Mouse (Mus musculus): Measurements from ENCODE around the gene Aars.
"Not testable (repeated sequence)": the region's sequence is repeated elsewhere in the genome, so short reads cannot be mapped to it uniquely, and the experiment has no call there.

Aars gene

GRCm38 (mm10) chr8:111032916-111033315 is at the start of gene Aars:
Gene Aars, plus strand, starts transcription at chr8:111033144.
- no peak for DNase-seq (ENCODE audit: low read depth in 2 of 2, low spot score in 2 of 2)

- DNase-seq (ENCODE audit: low read depth in 2 of 2, low spot score in 2 of 2): peak in 1 of 2 experiments; percentile 24
Observed at GRCm38 (mm10) chr8:110987805-110988744, 44.9 kb upstream of the Aars start.

GRCm38 (mm10) chr8:110990017-110990416 is 42.9 kb upstream of the Aars start:
- no peak for DNase-seq (ENCODE audit: low read depth in 2 of 2, low spot score in 2 of 2)

GRCm38 (mm10) chr8:110996641-110997430 is 36.1 kb upstream of the Aars start:
- DNase-seq (ENCODE audit: low read depth in 2 of 2, low spot score in 2 of 2): peak in 1 of 2 experiments; percentile 1

- DNase-seq (ENCODE audit: low read depth in 2 of 2, low spot score in 2 of 2): peak; percentile 75 to 82
Observed at GRCm38 (mm10) chr8:110997547-110998531, 35.1 kb upstream of the Aars start, which contains the start of gene Ddx19a. Gene Ddx19a, minus strand, starts transcription at chr8:110997800.

- DNase-seq (ENCODE audit: low read depth in 2 of 2, low spot score in 2 of 2): not testable (repeated sequence)
Observed at GRCm38 (mm10) chr8:111010230-111010991, 22.5 kb upstream of the Aars start.

GRCm38 (mm10) chr8:111026609-111027008 is 6.3 kb upstream of the Aars start:
- not testable (repeated sequence) for DNase-seq (ENCODE audit: low read depth in 2 of 2, low spot score in 2 of 2)

- DNase-seq (ENCODE audit: low read depth in 2 of 2, low spot score in 2 of 2): peak; percentile 55 to 67
Observed at GRCm38 (mm10) chr8:111027391-111027937, 5.5 kb upstream of the Aars start.

GRCm38 (mm10) chr8:111029589-111029988 is 3.4 kb upstream of the Aars start:
- no peak for DNase-seq (ENCODE audit: low read depth in 2 of 2, low spot score in 2 of 2)

GRCm38 (mm10) chr8:111030045-111030444 is 2.9 kb upstream of the Aars start:
- DNase-seq (ENCODE audit: low read depth in 2 of 2, low spot score in 2 of 2): no peak

GRCm38 (mm10) chr8:111031572-111031971 is 1.4 kb upstream of the Aars start, which contains the start of gene Ddx19b:
Gene Ddx19b, minus strand, starts transcription at chr8:111031751.
- no peak for DNase-seq (ENCODE audit: low read depth in 2 of 2, low spot score in 2 of 2)

- DNase-seq (ENCODE audit: low read depth in 2 of 2, low spot score in 2 of 2): peak; percentile 91 to 94
Observed at GRCm38 (mm10) chr8:111033482-111034215, 705 bp downstream of the Aars start.

GRCm38 (mm10) chr8:111034276-111034675 is 1.3 kb downstream of the Aars start:
- no peak for DNase-seq (ENCODE audit: low read depth in 2 of 2, low spot score in 2 of 2)

GRCm38 (mm10) chr8:111036591-111036990 is 3.6 kb downstream of the Aars start:
- DNase-seq (ENCODE audit: low read depth in 2 of 2, low spot score in 2 of 2): no peak

- DNase-seq (ENCODE audit: low read depth in 2 of 2, low spot score in 2 of 2): no peak
Observed at GRCm38 (mm10) chr8:111042546-111042945, 9.6 kb downstream of the Aars start.

- DNase-seq (ENCODE audit: low read depth in 2 of 2, low spot score in 2 of 2): no peak
Observed at GRCm38 (mm10) chr8:111044003-111044734, 11.2 kb downstream of the Aars start.

- no peak for DNase-seq (ENCODE audit: low read depth in 2 of 2, low spot score in 2 of 2)
Observed at GRCm38 (mm10) chr8:111048694-111049093, 15.8 kb downstream of the Aars start.

GRCm38 (mm10) chr8:111049106-111049505 is 16.2 kb downstream of the Aars start:
- DNase-seq (ENCODE audit: low read depth in 2 of 2, low spot score in 2 of 2): no peak

All from CD8-positive naive resting alpha-beta T cell, adult 2 months (primary cell).